16 mouse cellular contexts compared by ENCODE assay signal in genomic region chr7:107727538-107727937, GRCm38 (mm10). TPM values are rescaled to one million over a fixed set of nuclear protein-coding genes. Genes with fewer than 3 reads are reported as not detected.
"Had no signal": no experiment of that assay in that cellular context is flagged by ENCODE, and none has a peak within 500 bp of the region (broad histone marks: within the 10 kb centered on the region; RNA-seq: fewer than 3 reads in every experiment).

No protein-coding gene starts in this region.

- H3K4me2 ChIP-seq: hindbrain, embryonic 15.5 days; limb, embryonic 15.5 days; liver, embryonic 12.5 days; midbrain, embryonic 12.5 days; neural tube, embryonic 15.5 days had no signal

- ATAC-seq: intestine, embryonic 16.5 days; liver, embryonic 12.5 days had no signal

- H3K27me3 ChIP-seq: hindbrain, embryonic 15.5 days; limb, embryonic 15.5 days; liver, embryonic 12.5 days; midbrain, embryonic 12.5 days; neural tube, embryonic 15.5 days had no signal

- H3K4me1 ChIP-seq: hindbrain, embryonic 15.5 days; limb, embryonic 15.5 days; liver, embryonic 12.5 days; midbrain, embryonic 12.5 days; neural tube, embryonic 15.5 days had no signal

- H3K9ac ChIP-seq: hindbrain, embryonic 15.5 days; limb, embryonic 15.5 days; liver, embryonic 12.5 days; midbrain, embryonic 12.5 days; neural tube, embryonic 15.5 days had no signal

- H3K36me3 ChIP-seq: hindbrain, embryonic 15.5 days; midbrain, embryonic 12.5 days; neural tube, embryonic 15.5 days had no signal

- H3K27ac ChIP-seq: hindbrain, embryonic 15.5 days; kidney, postnatal 0 days; limb, embryonic 15.5 days; liver, embryonic 12.5 days; midbrain, embryonic 12.5 days; neural tube, embryonic 15.5 days had no signal

- H3K4me3 ChIP-seq: hindbrain, embryonic 15.5 days; limb, embryonic 15.5 days; liver, embryonic 12.5 days; midbrain, embryonic 12.5 days; myocyte; neural tube, embryonic 15.5 days had no signal

- H3K9me3 ChIP-seq: hindbrain, embryonic 15.5 days; limb, embryonic 15.5 days; liver, embryonic 12.5 days; neural tube, embryonic 15.5 days had no signal

- DNase-seq: left cerebral cortex, postnatal 4 days; thymus, adult 18-20 months; thymus, postnatal 14 days had no signal

RNA-seq across cellular contexts. Expression of gene Cyb5r2, which starts 30.3 kb away (rescaled TPM):
- total RNA-seq: layer of hippocampus, postnatal 14 days; left cerebral cortex, adult 18-20 months; left cerebral cortex, postnatal 10 days; left cerebral cortex, postnatal 4 days; megakaryocyte-erythroid progenitor cell, adult 5-6 weeks had no signal
- polyA plus RNA-seq: neural tube, embryonic 11.5 days had no signal
